Mouse (Mus musculus): ENCODE results near the gene Slc5a10. TPM values are rescaled to one million over a fixed set of nuclear protein-coding genes. Genes with fewer than 3 reads are reported as not detected.
"Not testable (repeated sequence)": the region's sequence is repeated elsewhere in the genome, so short reads cannot be mapped to it uniquely, and the experiment has no call there.

Slc5a10 gene
- polyA plus RNA-seq, 1 experiment from 2014 or later, result not detected

DNA sequence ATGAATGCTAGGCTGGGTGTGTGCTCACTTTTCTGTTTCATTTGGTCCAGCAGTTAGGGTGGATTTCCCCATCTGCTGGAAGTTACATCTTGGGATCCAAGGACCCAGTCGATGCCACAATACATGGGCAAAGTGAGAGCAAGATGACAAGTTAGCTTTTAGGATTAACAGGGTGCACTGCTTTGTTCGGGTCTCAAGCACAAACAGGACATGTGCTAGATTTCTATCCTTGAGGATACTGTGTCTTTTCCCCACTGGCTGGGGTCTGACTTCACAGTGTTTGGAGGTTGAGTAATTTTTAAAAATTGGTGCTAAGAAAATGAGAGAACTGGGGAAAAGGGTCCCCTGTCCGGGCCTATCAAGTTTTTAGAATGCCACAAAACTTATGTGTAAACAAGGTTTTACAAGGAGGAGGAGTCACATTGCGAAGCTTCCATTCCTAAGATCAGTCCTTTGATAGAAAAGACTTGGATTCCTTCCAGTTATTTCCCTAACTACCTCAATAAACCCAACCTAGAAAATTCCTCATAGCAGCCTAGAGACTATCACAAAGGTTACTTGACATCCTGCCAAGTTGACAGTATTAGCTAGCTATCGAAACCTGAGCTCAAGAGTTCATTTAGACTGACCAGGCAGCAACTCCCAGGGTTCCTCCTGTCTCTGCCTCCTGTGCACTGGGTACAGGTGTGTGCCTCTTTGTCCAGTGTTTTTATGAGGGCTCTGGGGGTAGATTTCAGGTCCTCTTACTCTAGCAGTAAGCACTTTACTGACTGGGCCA is 77.3 kb downstream of the Slc5a10 start:
- Histone ChIP-seq H3K27ac (replicated peaks) (no peak overlapping the region), H3K4me1 (no peaks in the 10 kb centered on the region), H3K9me3 (no peaks in the 10 kb centered on the region), H3K36me3 (no peaks in the 10 kb centered on the region), H3K4me3 (no peak overlapping the region), H3K9ac (replicated peaks) (no peak overlapping the region), H3K4me2 (replicated peaks) (no peak overlapping the region), H3K27me3 (no peaks in the 10 kb centered on the region)
- no peak for ATAC-seq (replicated peaks)
- WGBS, result 75% methylated on average over 5 of the region's 5 CpGs

DNA sequence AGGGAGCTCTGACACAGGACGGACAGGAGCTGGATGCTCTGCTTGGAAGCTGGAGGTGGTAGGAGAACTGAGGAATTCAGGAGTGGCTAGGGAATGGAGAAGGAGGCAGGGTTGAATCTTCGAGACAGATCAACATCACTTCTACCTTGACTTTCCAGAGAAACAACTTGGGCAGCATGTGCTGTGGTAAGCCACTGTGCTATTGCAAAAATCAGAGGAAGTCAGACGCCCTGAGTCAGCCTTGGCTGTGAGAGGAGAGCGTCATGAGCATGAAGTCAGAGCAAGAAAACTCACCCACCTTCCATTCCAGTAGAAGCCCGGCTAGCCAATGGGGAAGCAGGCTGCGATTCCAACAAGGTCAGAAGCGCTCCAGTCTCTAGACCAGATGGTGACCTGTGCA is 78.5 kb downstream of the Slc5a10 start:
- no peaks in the 10 kb centered on the region for H3K4me1 ChIP-seq
- ATAC-seq (replicated peaks), result no peak
- H3K27ac ChIP-seq (replicated peaks), result no peak overlapping the region
- no peak overlapping the region for H3K9ac ChIP-seq (replicated peaks)
- H3K9me3 ChIP-seq, result no peaks in the 10 kb centered on the region
- no peaks in the 10 kb centered on the region for H3K36me3 ChIP-seq
- no peak overlapping the region for H3K4me3 ChIP-seq
- H3K4me2 ChIP-seq (replicated peaks), result no peak overlapping the region
- 88% methylated on average over 7 of the region's 7 CpGs for WGBS
- H3K27me3 ChIP-seq, result no peaks in the 10 kb centered on the region

GRCm38 (mm10) chr11:61640585-61640984 is 80.0 kb downstream of the Slc5a10 start:
- H3K27me3 ChIP-seq; H3K27ac ChIP-seq (replicated peaks); H3K36me3 ChIP-seq; H3K4me3 ChIP-seq; ATAC-seq (replicated peaks); H3K9ac ChIP-seq (replicated peaks); H3K4me1 ChIP-seq; H3K9me3 ChIP-seq; H3K4me2 ChIP-seq (replicated peaks): not testable (repeated sequence)
- 59% methylated on average over 9 of the region's 9 CpGs for WGBS

- Histone ChIP-seq H3K27me3 (no peaks in the 10 kb centered on the region), H3K4me2 (replicated peaks) (no peak overlapping the region), H3K36me3 (no peaks in the 10 kb centered on the region), H3K9ac (replicated peaks) (no peak overlapping the region), H3K9me3 (no peaks in the 10 kb centered on the region), H3K4me1 (no peaks in the 10 kb centered on the region), H3K4me3 (no peak overlapping the region), H3K27ac (replicated peaks) (no peak overlapping the region)
- 93% methylated on average over 6 of the region's 6 CpGs for WGBS
- ATAC-seq (replicated peaks), result no peak
These were observed 80.9 kb downstream of the Slc5a10 start for GRCm38 (mm10) chr11:61639601-61640177.

DNA sequence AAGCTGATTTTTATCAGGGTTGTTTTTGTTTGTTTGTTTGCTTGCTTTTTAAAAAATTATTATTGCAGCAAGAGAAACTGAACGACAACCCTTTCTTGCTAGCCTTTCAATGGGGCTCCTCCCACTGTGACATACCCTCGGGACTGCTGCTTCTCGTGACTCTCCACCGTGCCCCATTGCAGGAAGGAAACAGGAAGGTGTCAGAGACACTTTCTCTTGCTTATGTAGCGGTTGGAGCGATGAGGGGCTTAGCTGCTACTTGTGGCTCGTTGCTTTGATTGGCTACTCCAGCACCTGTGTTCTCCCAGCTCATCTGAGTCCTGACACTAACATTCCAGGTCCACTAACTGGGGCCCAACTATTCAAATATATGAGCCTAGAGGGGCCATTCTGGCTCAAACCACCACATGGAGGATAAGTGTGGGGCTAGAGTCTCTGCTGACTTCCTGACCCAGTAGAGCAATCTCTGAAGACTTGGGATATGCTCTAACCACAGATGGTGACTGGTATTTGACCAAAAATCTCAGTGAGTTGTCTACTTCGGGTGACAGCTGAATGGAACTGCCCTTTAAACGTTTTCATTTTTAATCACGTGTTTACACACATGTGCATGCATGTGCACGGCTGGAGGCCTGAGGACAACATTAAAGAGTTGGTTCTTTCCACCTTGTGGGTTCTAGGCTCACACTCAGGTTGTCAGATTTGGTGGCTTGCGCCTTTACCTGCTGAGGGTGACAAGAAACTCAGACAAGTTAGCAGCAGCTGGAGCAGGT is 81.7 kb downstream of the Slc5a10 start:
- no peak overlapping the region for H3K4me2 ChIP-seq (replicated peaks)

DNA sequence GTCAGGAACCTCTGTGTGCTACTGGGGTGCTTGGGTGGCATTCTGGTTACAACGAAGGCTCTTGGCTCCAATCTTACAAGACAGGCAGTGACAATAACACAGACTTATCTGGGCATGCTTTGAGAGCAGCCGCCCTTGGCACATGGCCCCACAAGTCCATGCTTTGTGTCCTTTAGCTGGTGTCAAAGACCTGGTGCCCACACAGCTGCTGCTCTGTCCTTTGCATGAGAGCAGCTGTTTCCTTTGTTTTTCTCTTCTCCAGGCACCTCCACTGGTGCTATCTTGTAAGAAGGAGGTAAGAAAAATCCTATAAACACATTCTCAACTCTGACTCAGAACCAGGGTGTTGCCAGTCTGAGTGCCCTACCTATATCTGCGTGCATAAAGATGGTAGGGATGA is 82.8 kb downstream of the Slc5a10 start:
- no peak overlapping the region for H3K9ac ChIP-seq (replicated peaks)
- no peak overlapping the region for H3K4me2 ChIP-seq (replicated peaks)
- no peaks in the 10 kb centered on the region for H3K36me3 ChIP-seq
- H3K9me3 ChIP-seq, result no peaks in the 10 kb centered on the region
- no peaks in the 10 kb centered on the region for H3K27me3 ChIP-seq
- no peak overlapping the region for H3K4me3 ChIP-seq
- WGBS, result 88% methylated on average over 3 of the region's 3 CpGs
- no peak for ATAC-seq (replicated peaks)
- no peak overlapping the region for H3K27ac ChIP-seq (replicated peaks)
- no peaks in the 10 kb centered on the region for H3K4me1 ChIP-seq

More for the DNA sequence above, 81.7 kb downstream of the Slc5a10 start:
- Histone ChIP-seq H3K9me3 (no peaks in the 10 kb centered on the region), H3K4me1 (no peaks in the 10 kb centered on the region), H3K27me3 (no peaks in the 10 kb centered on the region), H3K9ac (replicated peaks) (no peak overlapping the region), H3K36me3 (no peaks in the 10 kb centered on the region), H3K27ac (replicated peaks) (no peak overlapping the region), H3K4me3 (no peak overlapping the region)
- no peak for ATAC-seq (replicated peaks)
- WGBS, result 83% methylated on average over 12 of the region's 12 CpGs

- ATAC-seq (replicated peaks), result no peak
- Histone ChIP-seq H3K9ac (replicated peaks) (no peak overlapping the region), H3K27ac (replicated peaks) (no peak overlapping the region), H3K36me3 (no peaks in the 10 kb centered on the region), H3K4me2 (replicated peaks) (no peak overlapping the region), H3K9me3 (no peaks in the 10 kb centered on the region), H3K27me3 (no peaks in the 10 kb centered on the region), H3K4me1 (no peaks in the 10 kb centered on the region), H3K4me3 (no peak overlapping the region)
- WGBS, result 56% methylated on average over 1 of the region's 1 CpGs
These were observed 83.2 kb downstream of the Slc5a10 start for GRCm38 (mm10) chr11:61637413-61637812.

DNA sequence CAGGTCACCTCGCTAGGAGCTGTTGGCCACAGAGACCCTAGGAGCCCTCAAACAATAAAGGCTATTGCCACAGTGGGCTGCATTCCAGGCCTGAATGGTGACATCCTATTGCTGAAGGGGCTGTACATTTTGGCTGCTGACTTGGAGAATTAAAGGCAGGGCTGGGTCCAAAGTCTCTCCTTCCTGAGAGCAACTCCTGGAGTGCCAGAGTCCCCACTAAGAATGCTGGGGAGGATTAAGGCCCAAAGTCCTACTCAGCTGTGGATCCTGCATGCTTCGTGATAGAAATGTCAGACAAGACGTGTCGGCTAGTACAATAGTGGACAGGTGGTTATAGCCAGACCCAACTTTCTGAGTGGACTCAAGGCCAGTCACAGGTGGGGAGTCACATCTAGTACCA is 84.3 kb downstream of the Slc5a10 start:
- not testable (repeated sequence) for ATAC-seq (replicated peaks); H3K9ac ChIP-seq (replicated peaks); H3K27me3 ChIP-seq; H3K9me3 ChIP-seq; H3K4me2 ChIP-seq (replicated peaks); H3K27ac ChIP-seq (replicated peaks); H3K4me1 ChIP-seq; H3K4me3 ChIP-seq; H3K36me3 ChIP-seq
- WGBS, result 92% methylated on average over 4 of the region's 4 CpGs

DNA sequence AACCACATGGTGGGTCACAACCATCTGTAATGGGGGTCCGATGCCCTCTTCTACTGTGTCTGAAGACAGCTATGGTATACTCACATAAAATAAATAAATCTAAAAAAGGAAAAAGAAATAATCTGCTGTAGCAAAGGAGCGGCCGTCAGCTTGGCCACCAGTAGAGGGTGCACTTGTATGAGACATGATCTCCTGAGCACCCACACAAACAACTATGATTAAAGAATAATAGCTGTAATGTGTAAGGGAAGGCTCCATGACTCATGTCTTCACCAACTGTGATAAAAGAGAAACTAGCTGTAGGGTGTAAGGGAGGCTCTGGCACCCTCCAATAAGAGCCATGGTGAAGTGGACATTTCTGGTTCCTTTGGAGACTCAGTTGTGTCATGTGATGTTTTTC is 91.0 kb downstream of the Slc5a10 start:
- no peak overlapping the region for H3K27ac ChIP-seq (replicated peaks)
- no peak overlapping the region for H3K4me3 ChIP-seq
- no peak overlapping the region for H3K4me2 ChIP-seq (replicated peaks)
- no peaks in the 10 kb centered on the region for H3K9me3 ChIP-seq
- H3K27me3 ChIP-seq, result no peaks in the 10 kb centered on the region
- no peak for ATAC-seq (replicated peaks)
- no peaks in the 10 kb centered on the region for H3K4me1 ChIP-seq
- 68% methylated on average over 3 of the region's 3 CpGs for WGBS
- no peak overlapping the region for H3K9ac ChIP-seq (replicated peaks)
- no peaks in the 10 kb centered on the region for H3K36me3 ChIP-seq

DNA sequence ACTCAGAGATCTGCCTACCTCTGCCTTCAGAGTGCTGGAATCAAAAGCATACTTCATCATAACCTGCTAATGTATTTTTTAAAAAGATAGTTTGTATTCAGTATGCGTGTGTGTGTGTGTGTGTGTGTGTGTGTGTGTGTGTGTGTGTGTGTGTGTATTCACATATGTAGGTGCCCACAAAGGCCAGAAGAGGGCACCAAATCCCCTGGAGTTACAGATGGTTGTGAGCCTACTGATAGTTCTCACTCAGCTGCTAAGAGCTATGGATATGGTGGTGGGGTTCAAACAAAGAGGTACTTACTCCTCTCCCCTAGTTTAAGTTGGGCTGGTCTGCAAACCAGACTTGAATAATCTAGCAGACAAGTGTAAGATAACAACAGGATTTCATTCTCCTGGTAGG is 94.1 kb downstream of the Slc5a10 start:
- no peak overlapping the region for H3K4me3 ChIP-seq
- 94% methylated on average over 1 of the region's 1 CpGs for WGBS

GRCm38 (mm10) chr11:61625136-61625535 is 95.5 kb downstream of the Slc5a10 start:
- H3K36me3 ChIP-seq, result no peaks in the 10 kb centered on the region
- no peak for ATAC-seq (replicated peaks)
- peaks cover 2% of the 10 kb centered on the region; the same call in 1 of the 2 replicates for H3K4me1 ChIP-seq
- H3K4me3 ChIP-seq, result no peak overlapping the region
- H3K9me3 ChIP-seq, result no peaks in the 10 kb centered on the region
- no peak overlapping the region for H3K4me2 ChIP-seq (replicated peaks)
- no peak overlapping the region for H3K9ac ChIP-seq (replicated peaks)
- H3K27me3 ChIP-seq, result no peaks in the 10 kb centered on the region
- 71% methylated on average over 7 of the region's 7 CpGs for WGBS
- H3K27ac ChIP-seq (replicated peaks), result no peak overlapping the region

More for the DNA sequence above, 94.1 kb downstream of the Slc5a10 start:
- Histone ChIP-seq H3K27me3 (no peaks in the 10 kb centered on the region), H3K27ac (replicated peaks) (no peak overlapping the region), H3K4me1 (no peaks in the 10 kb centered on the region), H3K4me2 (replicated peaks) (no peak overlapping the region), H3K9ac (replicated peaks) (no peak overlapping the region), H3K36me3 (no peaks in the 10 kb centered on the region), H3K9me3 (no peaks in the 10 kb centered on the region)
- ATAC-seq (replicated peaks), result no peak

Measured in forebrain, embryonic 15.5 days (tissue).